36 mouse cellular contexts compared by ENCODE assay signal in the genomic region with DNA sequence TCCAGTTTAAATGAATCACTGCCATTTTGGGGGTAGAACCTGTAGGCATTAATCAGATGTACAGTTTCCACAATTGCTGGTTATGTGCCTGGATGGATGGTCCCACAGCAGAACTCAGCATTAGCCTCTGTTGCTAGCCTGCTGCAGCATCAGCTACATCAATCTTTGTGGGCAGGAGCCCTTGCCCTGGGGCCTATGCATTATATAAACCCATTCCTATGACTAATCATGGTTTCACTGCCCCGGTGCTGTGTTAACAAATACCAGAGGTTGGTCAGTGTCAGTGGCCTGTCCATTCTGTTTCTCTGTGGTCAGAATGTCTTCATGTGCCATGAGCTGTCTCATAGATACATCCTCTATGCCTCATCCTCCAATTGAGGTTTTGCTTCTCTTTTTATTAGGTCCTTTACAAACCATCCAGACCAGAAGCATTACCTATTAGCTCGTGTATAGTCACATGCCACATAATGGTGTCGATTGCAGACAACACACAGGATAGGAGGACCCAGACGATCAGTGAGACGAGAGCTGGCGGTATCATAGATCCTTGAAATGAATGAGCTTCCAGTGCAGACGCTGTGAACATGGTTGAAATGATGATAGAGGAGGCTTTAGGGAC. TPM values are rescaled to one million over a fixed set of nuclear protein-coding genes. Genes with fewer than 3 reads are reported as not detected.
DNase-seq lines count a peak whose midpoint lies in the region; ATAC-seq and TF ChIP-seq lines count a peak whose summit lies in the region.
"Had no signal": no experiment of that assay in that cellular context is flagged by ENCODE, and none has a peak within 500 bp of the region (broad histone marks: within the 10 kb centered on the region; RNA-seq: fewer than 3 reads in every experiment).

No protein-coding gene starts in this region.

- no peaks in the 10 kb centered on the region for H3K79me2 ChIP-seq in C2C12 (ENCODE audit: control insufficient read depth, insufficient read depth)

- in situ Hi-C loops in Patski (cut with MboI; ENCODE audit: low pct_unique_long_range_greater_than_20kb): no loop called here

- no peak overlapping the region for H3K9ac ChIP-seq in midbrain, postnatal 0 days (replicated peaks; ENCODE audit: low read length, poor library complexity, severe bottlenecking)
- H3K9ac ChIP-seq: embryonic facial prominence, embryonic 13.5 days; forebrain, embryonic 12.5 days; forebrain, embryonic 15.5 days; heart, embryonic 13.5 days; hindbrain, embryonic 12.5 days; hindbrain, embryonic 15.5 days had no signal

- no peaks in the 10 kb centered on the region for H3K9me3 ChIP-seq in midbrain, postnatal 0 days (ENCODE audit: low read length)
- H3K9me3 ChIP-seq: embryonic facial prominence, embryonic 10.5 days; embryonic facial prominence, embryonic 13.5 days; forebrain, embryonic 12.5 days; forebrain, embryonic 15.5 days; heart, embryonic 13.5 days; hindbrain, embryonic 12.5 days; hindbrain, embryonic 15.5 days had no signal

- no peak overlapping the region for H3K4me2 ChIP-seq in midbrain, postnatal 0 days (ENCODE audit: low read depth, low read length, poor library complexity, severe bottlenecking)
- H3K4me2 ChIP-seq: embryonic facial prominence, embryonic 13.5 days; forebrain, embryonic 12.5 days; forebrain, embryonic 15.5 days; heart, embryonic 13.5 days; hindbrain, embryonic 12.5 days; hindbrain, embryonic 15.5 days had no signal

- DNase-seq in adrenal gland, adult 2 months: peak; percentile 4
- DNase-seq in adrenal gland, adult (ENCODE audit: inconsistent age in 2 of 2, low spot score in 1 of 2): no peak
- peak; percentile 57 for DNase-seq in 3134 (ENCODE audit: extremely low read depth, insufficient read length, low spot score)
- DNase-seq in Patski (ENCODE audit: low read depth, low spot score): no peak
- no peak for DNase-seq in layer of hippocampus, postnatal 25 days (ENCODE audit: extremely low spot score in 1 of 2, low spot score in 1 of 2)
- DNase-seq in midbrain, postnatal 0 days (ENCODE audit: low spot score): no peak
- DNase-seq in lung, postnatal 14 days: no peak
- DNase-seq: adrenal gland, adult 8-10 months; adrenal gland, postnatal 25 days; cerebellum, adult 11-12 months; cerebellum, adult 8-10 months; cerebellum, postnatal 10 days; cerebellum, postnatal 36 days; embryo, embryonic 11 days; gastrocnemius, postnatal 36 days; kidney, adult 11 months had no signal

- H3K4me1 ChIP-seq in midbrain, postnatal 0 days (ENCODE audit: insufficient read depth, low read length): no peaks in the 10 kb centered on the region
- H3K4me1 ChIP-seq: embryonic facial prominence, embryonic 10.5 days; embryonic facial prominence, embryonic 13.5 days; forebrain, embryonic 12.5 days; forebrain, embryonic 15.5 days; heart, embryonic 13.5 days; hindbrain, embryonic 12.5 days; hindbrain, embryonic 15.5 days had no signal

- 88% methylated on average over 7 of the region's 7 CpGs for WGBS in midbrain, postnatal 0 days

- no peak overlapping the region for H3K27ac ChIP-seq in midbrain, postnatal 0 days (ENCODE audit: low read depth, low read length)
- H3K27ac ChIP-seq: embryonic facial prominence, embryonic 10.5 days; embryonic facial prominence, embryonic 13.5 days; forebrain, embryonic 12.5 days; forebrain, embryonic 15.5 days; heart, embryonic 13.5 days; hindbrain, embryonic 12.5 days; hindbrain, embryonic 15.5 days had no signal

- H3ac ChIP-seq in C2C12 (ENCODE audit: control insufficient read depth, insufficient read length, low read depth): no peak overlapping the region

- no peaks in the 10 kb centered on the region for H3K27me3 ChIP-seq in C2C12 (ENCODE audit: control insufficient read depth, insufficient read depth, insufficient read length)
- no peaks in the 10 kb centered on the region for H3K27me3 ChIP-seq in Patski
- no peaks in the 10 kb centered on the region for H3K27me3 ChIP-seq in midbrain, postnatal 0 days (ENCODE audit: insufficient read depth, low read length)
- H3K27me3 ChIP-seq: embryonic facial prominence, embryonic 13.5 days; forebrain, embryonic 12.5 days; forebrain, embryonic 15.5 days; heart, embryonic 13.5 days; hindbrain, embryonic 12.5 days; hindbrain, embryonic 15.5 days had no signal

- no peak overlapping the region for H3K4me3 ChIP-seq in C2C12 (ENCODE audit: insufficient read depth, poor library complexity, severe bottlenecking)
- no peak overlapping the region for H3K4me3 ChIP-seq in midbrain, postnatal 0 days (ENCODE audit: low read depth, low read length)
- H3K4me3 ChIP-seq: embryonic facial prominence, embryonic 10.5 days; embryonic facial prominence, embryonic 13.5 days; erythroblast, embryonic 14.5 days; forebrain, embryonic 12.5 days; forebrain, embryonic 15.5 days; heart, embryonic 13.5 days; hindbrain, embryonic 12.5 days; hindbrain, embryonic 15.5 days had no signal

- ATAC-seq in Patski: peak; percentile 81
- ATAC-seq in midbrain, postnatal 0 days (ENCODE audit: low FRiP score): no peak
- ATAC-seq: forebrain, embryonic 15.5 days had no signal

- no peak for TF ChIP-seq CTCF in C2C12 (IDR thresholded peaks at IDR 0.05; ENCODE audit: control insufficient read depth, insufficient read depth, insufficient read length)
- no peak for TF ChIP-seq CTCF in Patski (IDR thresholded peaks at IDR 0.05)
- TF ChIP-seq CTCF in midbrain, postnatal 0 days (IDR thresholded peaks at IDR 0.05): no peak

- no peaks in the 10 kb centered on the region for H3K79me3 ChIP-seq in C2C12 (ENCODE audit: low read depth)

- H3K36me3 ChIP-seq in C2C12 (ENCODE audit: control insufficient read depth, insufficient read depth): no peaks in the 10 kb centered on the region
- H3K36me3 ChIP-seq in midbrain, postnatal 0 days (ENCODE audit: insufficient read depth, low read length): no peaks in the 10 kb centered on the region
- H3K36me3 ChIP-seq: embryonic facial prominence, embryonic 10.5 days; embryonic facial prominence, embryonic 13.5 days; forebrain, embryonic 12.5 days; forebrain, embryonic 15.5 days; G1E; heart, embryonic 13.5 days; hindbrain, embryonic 12.5 days; hindbrain, embryonic 15.5 days had no signal

- CTCF ChIA-PET in Patski (lab: Charles Lee): interaction anchor here (0.7 to 1.3 kb wide), 2 partner anchors 10 to 107 kb away, joined by 3 to 6 read pairs; no protein-coding TSS in a partner anchor

- POLR2A ChIA-PET in Patski (lab: Charles Lee): no interaction called here

TF ChIP-seq in C2C12, 6 proteins besides CTCF, POLR2A, EP300 and RAD21:
- TF ChIP-seq MAX (IDR thresholded peaks at IDR 0.05) (peak; percentile 57), MYOG (IDR thresholded peaks at IDR 0.05; ENCODE audit: control insufficient read depth, extremely low read depth, insufficient read length) (no peak), MYOD1 (IDR thresholded peaks at IDR 0.05; ENCODE audit: control insufficient read depth, insufficient read length, low read depth) (peak; percentile 17), USF1 (IDR thresholded peaks at IDR 0.05; ENCODE audit: low read depth) (peak; percentile 91), CEBPB (IDR thresholded peaks at IDR 0.05; ENCODE audit: low read depth) (peak; percentile 64), FOSL1 (IDR thresholded peaks at IDR 0.05; ENCODE audit: insufficient read depth, low read length, poor library complexity, severe bottlenecking) (peak; percentile 61)

RNA-seq across cellular contexts. Expression of a gene that starts 9.4 kb away (rescaled TPM):
- total RNA-seq in adrenal gland, adult 2 months (2021): 10 to 100 TPM in 1 of 2 experiments, 1 to 10 TPM in 1; 5.2 to 13.8 TPM
- polyA plus RNA-seq in adrenal gland, adult 2 months (2012; rRNA removed): 3.3 and 3.5 TPM in 2 replicates
- polyA plus RNA-seq in C2C12 (2012; fragmentation: generic; extraction: Trizol): 0.04 TPM
- polyA plus RNA-seq in Patski (2021): not detected
- total RNA-seq in layer of hippocampus, postnatal 25 days (2021): under 1 TPM; 0.34 to 0.35 TPM
- 0.38 TPM in 1 of 2 replicates, not detected in the other for total RNA-seq in midbrain, postnatal 0 days (2014; rRNA removed)
- polyA plus RNA-seq in midbrain, postnatal 0 days (2015; fragmentation: Nextera tagmentation; extraction: Ambion mirVana): 0.14 and 0.21 TPM in 2 replicates
- total RNA-seq: CH12.LX; G1E; granulocyte monocyte progenitor cell, adult 5-6 weeks; hematopoietic stem cell, adult 5-6 weeks had no signal
- polyA plus RNA-seq: cortical plate, adult 2 months; embryonic facial prominence, embryonic 10.5 days; erythroblast, embryonic 14.5 days; forebrain, embryonic 12.5 days; forebrain, embryonic 15.5 days; G1E had no signal

RNA-seq across cellular contexts. Expression of a gene that starts 21.6 kb away (rescaled TPM):
- total RNA-seq in adrenal gland, adult 2 months (2021): 1 to 10 TPM in 1 of 2 experiments, under 1 TPM in 1; 0.49 to 2.9 TPM
- polyA plus RNA-seq in adrenal gland, adult 2 months (2012; rRNA removed): 0.28 and 0.48 TPM in 2 replicates
- 14.8 TPM for polyA plus RNA-seq in C2C12 (2012; fragmentation: generic; extraction: Trizol)
- 9.8 TPM for polyA plus RNA-seq in Patski (2021)
- total RNA-seq in layer of hippocampus, postnatal 25 days (2021): not detected
- total RNA-seq in midbrain, postnatal 0 days (2014; rRNA removed): 2.0 TPM in 1 of 2 replicates, not detected in the other
- 1.5 and 2.2 TPM in 2 replicates for polyA plus RNA-seq in midbrain, postnatal 0 days (2015; fragmentation: Nextera tagmentation; extraction: Ambion mirVana)
- total RNA-seq: CH12.LX; G1E; gastrocnemius, postnatal 36 days; granulocyte monocyte progenitor cell, adult 5-6 weeks; hematopoietic stem cell, adult 5-6 weeks had no signal
- polyA plus RNA-seq: embryonic facial prominence, embryonic 10.5 days; erythroblast, embryonic 14.5 days; G1E had no signal

RNA-seq across cellular contexts. Expression of a gene that starts 28.7 kb away (rescaled TPM):
- not detected for total RNA-seq in adrenal gland, adult 2 months (2021)
- not detected in 2 replicates for polyA plus RNA-seq in adrenal gland, adult 2 months (2012; rRNA removed)
- not detected for polyA plus RNA-seq in C2C12 (2012; fragmentation: generic; extraction: Trizol)
- polyA plus RNA-seq in Patski (2021): not detected
- not detected for total RNA-seq in layer of hippocampus, postnatal 25 days (2021)
- total RNA-seq in midbrain, postnatal 0 days (2014; rRNA removed): not detected in 2 replicates
- not detected in 2 replicates for polyA plus RNA-seq in midbrain, postnatal 0 days (2015; fragmentation: Nextera tagmentation; extraction: Ambion mirVana)
- total RNA-seq: adrenal gland, adult 8-10 months; adrenal gland, postnatal 25 days; CH12.LX; G1E; gastrocnemius, adult 8-10 months; gastrocnemius, postnatal 36 days; granulocyte monocyte progenitor cell, adult 5-6 weeks; heart, adult 8-10 months; heart, postnatal 25 days; hematopoietic stem cell, adult 5-6 weeks had no signal
- polyA plus RNA-seq: brain, embryonic 14.5 days; cortical plate, adult 2 months; embryonic facial prominence, embryonic 10.5 days; embryonic facial prominence, embryonic 13.5 days; erythroblast, embryonic 14.5 days; forebrain, embryonic 12.5 days; forebrain, embryonic 15.5 days; G1E; heart, embryonic 13.5 days; heart, embryonic 16.5 days; hindbrain, embryonic 12.5 days; hindbrain, embryonic 15.5 days; intestine, embryonic 14.5 days had no signal

RNA-seq across cellular contexts. Expression of a gene that starts 31.7 kb away (rescaled TPM):
- 1 to 10 TPM in 1 of 2 experiments, under 1 TPM in 1; 0.98 to 2.0 TPM for total RNA-seq in adrenal gland, adult 2 months (2021)
- 4.1 and 5.5 TPM in 2 replicates for polyA plus RNA-seq in adrenal gland, adult 2 months (2012; rRNA removed)
- polyA plus RNA-seq in C2C12 (2012; fragmentation: generic; extraction: Trizol) (31.4 TPM), Patski (2021) (382 TPM)
- total RNA-seq in layer of hippocampus, postnatal 25 days (2021): not detected
- total RNA-seq in midbrain, postnatal 0 days (2014; rRNA removed): 0.24 TPM in 1 of 2 replicates, not detected in the other
- 1.1 and 1.2 TPM in 2 replicates for polyA plus RNA-seq in midbrain, postnatal 0 days (2015; fragmentation: Nextera tagmentation; extraction: Ambion mirVana)
- total RNA-seq: G1E; gastrocnemius, postnatal 36 days had no signal
- polyA plus RNA-seq: erythroblast, embryonic 14.5 days; G1E had no signal

RNA-seq across cellular contexts. Expression of a gene that starts 34.6 kb away (rescaled TPM):
- not detected for total RNA-seq in adrenal gland, adult 2 months (2021)
- polyA plus RNA-seq in adrenal gland, adult 2 months (2012; rRNA removed): 0.26 and 0.31 TPM in 2 replicates
- not detected for polyA plus RNA-seq in C2C12 (2012; fragmentation: generic; extraction: Trizol)
- not detected for polyA plus RNA-seq in Patski (2021)
- not detected for total RNA-seq in layer of hippocampus, postnatal 25 days (2021)
- 0.71 and 1.4 TPM in 2 replicates for total RNA-seq in midbrain, postnatal 0 days (2014; rRNA removed)
- 7.2 and 9.4 TPM in 2 replicates for polyA plus RNA-seq in midbrain, postnatal 0 days (2015; fragmentation: Nextera tagmentation; extraction: Ambion mirVana)
- total RNA-seq: adrenal gland, postnatal 25 days; CH12.LX; G1E; gastrocnemius, adult 8-10 months; gastrocnemius, postnatal 36 days; granulocyte monocyte progenitor cell, adult 5-6 weeks; hematopoietic stem cell, adult 5-6 weeks had no signal
- polyA plus RNA-seq: erythroblast, embryonic 14.5 days; G1E had no signal

Comparison
In these comparisons a context has a peak if more than half of its experiments do, and no peak if none do; other contexts are left out.
1. DNase-seq: peak in adrenal gland, adult 2 months (single experiment) and 3134 (single experiment); none in adrenal gland, adult (0 of 2), Patski (single experiment), layer of hippocampus, postnatal 25 days (0 of 2), midbrain, postnatal 0 days (single experiment) and lung, postnatal 14 days (single experiment).